In genomic region chr7:44814423-44814822, GRCm38 (mm10) we compare ENCODE assay signal across 11 mouse cellular contexts. TPM values are rescaled to one million over a fixed set of nuclear protein-coding genes. Genes with fewer than 3 reads are reported as not detected.
A peak's percentile ranks its signal among the peaks of the same experiment; 100 is the strongest.
DNase-seq lines count a peak whose midpoint lies in the region; ATAC-seq and TF ChIP-seq lines count a peak whose summit lies in the region.
"Had no signal": no experiment of that assay in that cellular context is flagged by ENCODE, and none has a peak within 500 bp of the region (broad histone marks: within the 10 kb centered on the region; RNA-seq: fewer than 3 reads in every experiment).

No protein-coding gene starts in this region.

- no peak for ATAC-seq in forebrain, embryonic 16.5 days
- ATAC-seq in megakaryocyte-erythroid progenitor cell, adult 5-6 weeks (replicated peaks; ENCODE audit: low FRiP score, low TSS enrichment, poor library complexity, severe bottlenecking): no peak
- ATAC-seq: Patski had no signal

- peaks cover 39% of the 10 kb centered on the region for H3K4me1 ChIP-seq in forebrain, embryonic 10.5 days
- peaks cover 33% of the 10 kb centered on the region for H3K4me1 ChIP-seq in forebrain, embryonic 16.5 days (replicated peaks; ENCODE audit: control insufficient read depth, insufficient read depth, low read length)
- peaks cover 19 to 20% of the 10 kb centered on the region in 2 experiments for H3K4me1 ChIP-seq in CH12.LX (ENCODE audit: control insufficient read depth in 1 of 2, insufficient read depth in 2 of 2)

- no peak overlapping the region for H3K9ac ChIP-seq in forebrain, embryonic 16.5 days (replicated peaks; ENCODE audit: low read depth, low read length)
- H3K9ac ChIP-seq in CH12.LX (ENCODE audit: insufficient read depth, low read depth): peak overlapping the region; percentile 93; the same call in 1 of the 2 replicates
- H3K9ac ChIP-seq: hindbrain, embryonic 14.5 days had no signal

- DNase-seq in forebrain, embryonic 10.5 days (ENCODE audit: extremely low spot score, low spot score): no peak
- DNase-seq in layer of hippocampus, adult 11-12 months (ENCODE audit: low spot score): peak; percentile 2
- DNase-seq in layer of hippocampus, adult 18-20 months (ENCODE audit: low spot score in 2 of 2): no peak
- no peak for DNase-seq in CH12.LX (ENCODE audit: extremely low read depth)
- peak; percentile 1 for DNase-seq in liver
- DNase-seq in left cerebral cortex, postnatal 14 days (ENCODE audit: low spot score in 2 of 2): no peak
- DNase-seq: adrenal gland, adult 8-10 months had no signal

- dilution Hi-C loops in CH12.LX (cut with MboI; ENCODE audit: extremely low pct_ligation_motif_present, extremely low pct_unique_long_range_greater_than_20kb, low sequenced_read_pairs): no loop called here

- TF ChIP-seq EP300 in CH12.LX (IDR thresholded peaks at IDR 0.05; ENCODE audit: low read length): no peak

- no peak for TF ChIP-seq RAD21 in CH12.LX (IDR thresholded peaks at IDR 0.05; ENCODE audit: low read depth, low read length)

- H3K27ac ChIP-seq in forebrain, embryonic 10.5 days: peak overlapping the region; percentile 99
- H3K27ac ChIP-seq in forebrain, embryonic 16.5 days (ENCODE audit: low read length): no peak overlapping the region
- H3K27ac ChIP-seq in CH12.LX (ENCODE audit: insufficient read depth, low read depth): no peak overlapping the region

- no peak for TF ChIP-seq CTCF in CH12.LX (conservative IDR thresholded peaks at IDR 0.05 in 1 of 2, IDR thresholded peaks at IDR 0.05 in 1 of 2; ENCODE audit: low read depth in 2 of 2, low read length in 2 of 2)

- WGBS in forebrain, embryonic 10.5 days: 91% methylated on average over 4 of the region's 4 CpGs
- WGBS in forebrain, embryonic 16.5 days: 86% methylated on average over 4 of the region's 4 CpGs

- peaks cover 45% of the 10 kb centered on the region for H3K79me2 ChIP-seq in CH12.LX (replicated peaks; ENCODE audit: control insufficient read depth, extremely low read depth, insufficient read depth, poor library complexity, severe bottlenecking)

- TF ChIP-seq POLR2A in CH12.LX (IDR thresholded peaks at IDR 0.05; ENCODE audit: low read depth, low read length): no peak

- H3K36me3 ChIP-seq in forebrain, embryonic 10.5 days (replicated peaks): peaks cover 58% of the 10 kb centered on the region
- no peaks in the 10 kb centered on the region for H3K36me3 ChIP-seq in forebrain, embryonic 16.5 days (ENCODE audit: control insufficient read depth, insufficient read depth)
- H3K36me3 ChIP-seq in CH12.LX (replicated peaks in 1 of 2; ENCODE audit: control insufficient read depth in 1 of 2, insufficient read depth in 1 of 2, low read length in 1 of 2): peaks cover 48 to 62% of the 10 kb centered on the region in 2 experiments

- H3K9me3 ChIP-seq in forebrain, embryonic 10.5 days: no peaks in the 10 kb centered on the region
- no peaks in the 10 kb centered on the region for H3K9me3 ChIP-seq in forebrain, embryonic 16.5 days (ENCODE audit: control insufficient read depth, low read length)
- H3K9me3 ChIP-seq in CH12.LX (replicated peaks; ENCODE audit: low read length): no peaks in the 10 kb centered on the region

- no peaks in the 10 kb centered on the region for H3K27me3 ChIP-seq in forebrain, embryonic 10.5 days (ENCODE audit: poor library complexity, severe bottlenecking)
- no peaks in the 10 kb centered on the region for H3K27me3 ChIP-seq in forebrain, embryonic 16.5 days (replicated peaks; ENCODE audit: control insufficient read depth, insufficient read depth, low read length)
- H3K27me3 ChIP-seq in CH12.LX (replicated peaks): no peaks in the 10 kb centered on the region
- H3K27me3 ChIP-seq: Patski had no signal

- H3K4me2 ChIP-seq in forebrain, embryonic 16.5 days (ENCODE audit: low read length): no peak overlapping the region
- peak overlapping the region; percentile 58 for H3K4me2 ChIP-seq in CH12.LX (ENCODE audit: insufficient read depth, low read depth, poor library complexity, severe bottlenecking)

- in situ Hi-C loops in CH12.LX (cut with MboI; ENCODE audit: low pct_ligation_motif_present, low pct_unique_long_range_greater_than_20kb, low sequenced_read_pairs): no loop called here

- H3K4me3 ChIP-seq in forebrain, embryonic 10.5 days: peak overlapping the region; percentile 90
- H3K4me3 ChIP-seq in forebrain, embryonic 16.5 days (replicated peaks; ENCODE audit: low read length): no peak overlapping the region
- peak overlapping the region in 1 of 3 experiments; percentile 86 for H3K4me3 ChIP-seq in CH12.LX (replicated peaks in 1 of 3; ENCODE audit: low read depth in 2 of 3, low read length in 2 of 3, poor library complexity in 1 of 3)

- intact Hi-C loops in left cerebral cortex, postnatal 14 days (cut with DNase I): loop anchor here (5.0 kb wide), 1 partner anchor 42 kb away; no protein-coding TSS in a partner anchor

TF ChIP-seq in CH12.LX, 34 proteins besides CTCF, POLR2A, EP300 and RAD21:
- no peak for TF ChIP-seq TBP (conservative IDR thresholded peaks at IDR 0.05; ENCODE audit: low read depth, low read length)

RNA-seq across cellular contexts. Expression of gene Nup62, which starts 1.5 kb away (rescaled TPM):
- polyA plus RNA-seq in forebrain, embryonic 10.5 days (2016; fragmentation: Nextera tagmentation; extraction: Ambion mirVana): 168 and 172 TPM in 2 replicates
- 53.9 and 56.1 TPM in 2 replicates for polyA plus RNA-seq in forebrain, embryonic 16.5 days (2015; fragmentation: Nextera tagmentation; extraction: Ambion mirVana)
- total RNA-seq in layer of hippocampus, adult 18-20 months (2021): 10 to 100 TPM; 30.7 to 32.7 TPM
- 93.2 and 101 TPM in 2 replicates for total RNA-seq in CH12.LX (2012; rRNA removed)
- 84.1 and 93.3 TPM in 2 replicates for total RNA-seq in CH12.LX (2014; rRNA removed)
- 146 and 151 TPM in 2 replicates for polyA plus RNA-seq in CH12.LX (2012; ENCODE audit: insufficient read length, low read depth)
- total RNA-seq in megakaryocyte-erythroid progenitor cell, adult 5-6 weeks (2014; fragmentation: Nextera tagmentation): 103 and 109 TPM in 2 replicates
- total RNA-seq in megakaryocyte-erythroid progenitor cell, adult 5-6 weeks (2017): 167 and 183 TPM in 2 replicates
- total RNA-seq in left cerebral cortex, postnatal 14 days (2021): 10 to 100 TPM; 33.0 to 37.1 TPM

RNA-seq across cellular contexts. Expression of gene Il4i1, which starts 1.8 kb away (rescaled TPM):
- 0.85 and 1.7 TPM in 2 replicates for polyA plus RNA-seq in forebrain, embryonic 10.5 days (2016; fragmentation: Nextera tagmentation; extraction: Ambion mirVana)
- polyA plus RNA-seq in forebrain, embryonic 16.5 days (2015; fragmentation: Nextera tagmentation; extraction: Ambion mirVana): 0.44 and 2.3 TPM in 2 replicates
- 1 to 10 TPM; 1.8 to 2.0 TPM for total RNA-seq in layer of hippocampus, adult 18-20 months (2021)
- total RNA-seq in CH12.LX (2012; rRNA removed): 42.2 and 57.5 TPM in 2 replicates
- 11.8 and 17.6 TPM in 2 replicates for total RNA-seq in CH12.LX (2014; rRNA removed)
- polyA plus RNA-seq in CH12.LX (2012; ENCODE audit: insufficient read length, low read depth): 49.2 and 58.2 TPM in 2 replicates
- total RNA-seq in megakaryocyte-erythroid progenitor cell, adult 5-6 weeks (2014; fragmentation: Nextera tagmentation): 2.5 and 6.5 TPM in 2 replicates
- 0.76 and 1.7 TPM in 2 replicates for total RNA-seq in megakaryocyte-erythroid progenitor cell, adult 5-6 weeks (2017)
- 1 to 10 TPM; 2.3 to 3.1 TPM for total RNA-seq in left cerebral cortex, postnatal 14 days (2021)

RNA-seq across cellular contexts. Expression of gene Atf5, which starts 2.0 kb away (rescaled TPM):
- 3.3 and 3.6 TPM in 2 replicates for polyA plus RNA-seq in forebrain, embryonic 10.5 days (2016; fragmentation: Nextera tagmentation; extraction: Ambion mirVana)
- 3.4 and 3.7 TPM in 2 replicates for polyA plus RNA-seq in forebrain, embryonic 16.5 days (2015; fragmentation: Nextera tagmentation; extraction: Ambion mirVana)
- total RNA-seq in layer of hippocampus, adult 18-20 months (2021): 10 to 100 TPM; 27.4 to 27.9 TPM
- 34.0 and 71.1 TPM in 2 replicates for total RNA-seq in CH12.LX (2012; rRNA removed)
- 12.0 and 13.4 TPM in 2 replicates for total RNA-seq in CH12.LX (2014; rRNA removed)
- polyA plus RNA-seq in CH12.LX (2012; ENCODE audit: insufficient read length, low read depth): 82.3 and 84.5 TPM in 2 replicates
- total RNA-seq in megakaryocyte-erythroid progenitor cell, adult 5-6 weeks (2014; fragmentation: Nextera tagmentation): 3.5 and 6.8 TPM in 2 replicates
- total RNA-seq in megakaryocyte-erythroid progenitor cell, adult 5-6 weeks (2017): 1.3 and 2.8 TPM in 2 replicates
- 10 to 100 TPM; 24.4 to 25.1 TPM for total RNA-seq in left cerebral cortex, postnatal 14 days (2021)

RNA-seq across cellular contexts. Expression of gene Akt1s1, which starts 34.4 kb away (rescaled TPM):
- polyA plus RNA-seq in forebrain, embryonic 10.5 days (2016; fragmentation: Nextera tagmentation; extraction: Ambion mirVana): 84.3 and 84.6 TPM in 2 replicates
- polyA plus RNA-seq in forebrain, embryonic 16.5 days (2015; fragmentation: Nextera tagmentation; extraction: Ambion mirVana): 103 and 110 TPM in 2 replicates
- total RNA-seq in layer of hippocampus, adult 18-20 months (2021): 10 to 100 TPM; 76.2 to 79.7 TPM
- 21.7 and 24.2 TPM in 2 replicates for total RNA-seq in CH12.LX (2012; rRNA removed)
- total RNA-seq in CH12.LX (2014; rRNA removed): 8.5 and 9.5 TPM in 2 replicates
- polyA plus RNA-seq in CH12.LX (2012; ENCODE audit: insufficient read length, low read depth): 23.3 and 23.4 TPM in 2 replicates
- 21.1 and 23.7 TPM in 2 replicates for total RNA-seq in megakaryocyte-erythroid progenitor cell, adult 5-6 weeks (2014; fragmentation: Nextera tagmentation)
- total RNA-seq in megakaryocyte-erythroid progenitor cell, adult 5-6 weeks (2017): 19.2 and 24.5 TPM in 2 replicates
- total RNA-seq in left cerebral cortex, postnatal 14 days (2021): 10 to 100 TPM; 80.8 to 81.1 TPM

RNA-seq across cellular contexts. Expression of gene Tbc1d17, which starts 34.5 kb away (rescaled TPM):
- 72.8 and 73.6 TPM in 2 replicates for polyA plus RNA-seq in forebrain, embryonic 10.5 days (2016; fragmentation: Nextera tagmentation; extraction: Ambion mirVana)
- 121 and 122 TPM in 2 replicates for polyA plus RNA-seq in forebrain, embryonic 16.5 days (2015; fragmentation: Nextera tagmentation; extraction: Ambion mirVana)
- total RNA-seq in layer of hippocampus, adult 18-20 months (2021): 10 to 100 TPM; 67.9 to 70.6 TPM
- total RNA-seq in CH12.LX (2012; rRNA removed): 32.4 and 40.5 TPM in 2 replicates
- 31.9 and 35.5 TPM in 2 replicates for total RNA-seq in CH12.LX (2014; rRNA removed)
- 38.5 and 41.9 TPM in 2 replicates for polyA plus RNA-seq in CH12.LX (2012; ENCODE audit: insufficient read length, low read depth)
- total RNA-seq in megakaryocyte-erythroid progenitor cell, adult 5-6 weeks (2014; fragmentation: Nextera tagmentation): 26.7 and 61.9 TPM in 2 replicates
- total RNA-seq in megakaryocyte-erythroid progenitor cell, adult 5-6 weeks (2017): 13.7 and 49.6 TPM in 2 replicates
- 10 to 100 TPM; 48.3 to 58.7 TPM for total RNA-seq in left cerebral cortex, postnatal 14 days (2021)

Comparison
In these comparisons a context has a peak if more than half of its experiments do, and no peak if none do; other contexts are left out.
1. DNase-seq: peak in layer of hippocampus, adult 11-12 months (single experiment) and liver (single experiment); none in forebrain, embryonic 10.5 days (single experiment), layer of hippocampus, adult 18-20 months (0 of 2), CH12.LX (single experiment) and left cerebral cortex, postnatal 14 days (0 of 2).